Mouse (Mus musculus) midbrain, embryonic 15.5 days (tissue): Measurements from ENCODE around the gene Mrpl35. TPM values are rescaled to one million over a fixed set of nuclear protein-coding genes. Genes with fewer than 3 reads are reported as not detected.

Experiments used
- ATAC-seq: fragments of 200-750 bp; cut with Nextera tagmentation; replicated peaks from 2 replicates; pipeline ENCODE4 v1.8.0; 2017; ENCODE audit warnings: moderate TSS enrichment
- H3K27ac ChIP-seq: fragments of 300-500 bp; sonication (generic); 2 replicates; pipeline ENCODE4 v1.5.1; 2015; ENCODE audit warnings: mild to moderate bottlenecking, inconsistent platforms
- H3K27me3 ChIP-seq: fragments of 300-500 bp; sonication (generic); replicated peaks from 2 replicates; pipeline ENCODE4 v1.6.1; 2015; ENCODE audit warnings: inconsistent platforms
- H3K36me3 ChIP-seq: fragments of 300-500 bp; sonication (generic); replicated peaks from 2 replicates; pipeline ENCODE4 v1.6.1; 2015; ENCODE audit warnings: inconsistent platforms
- H3K4me1 ChIP-seq: fragments of 300-500 bp; sonication (generic); 2 replicates; pipeline ENCODE4 v1.6.1; 2015; ENCODE audit warnings: inconsistent platforms
- H3K4me2 ChIP-seq: fragments of 300-500 bp; sonication (generic); 2 replicates; pipeline ENCODE4 v1.6.1; 2015; ENCODE audit warnings: inconsistent platforms, mild to moderate bottlenecking, moderate library complexity
- H3K4me3 ChIP-seq: fragments of 300-500 bp; sonication (generic); 2 replicates; pipeline ENCODE4 v1.5.1; 2015; ENCODE audit warnings: mild to moderate bottlenecking, inconsistent platforms
- H3K9ac ChIP-seq: fragments of 300-500 bp; sonication (generic); 2 replicates; pipeline ENCODE4 v1.6.1; 2015; ENCODE audit warnings: mild to moderate bottlenecking, inconsistent platforms
- H3K9me3 ChIP-seq: fragments of 300-500 bp; sonication (generic); 2 replicates; pipeline ENCODE4 v1.6.1; 2016; ENCODE audit warnings: inconsistent platforms
- WGBS: fragments of 180-500 bp; shearing (Covaris S2); methylation state at CpG from one replicate; pipeline ENCODE4 v1.1.7; 2015; ENCODE audit warnings: mixed read lengths; 5-methylcytosine and 5-hydroxymethylcytosine counted together
- polyA plus RNA-seq: library from polyadenylated mRNA; unstranded; fragments of >200 nt; fragmentation: Nextera tagmentation; extraction: Ambion mirVana; gene quantifications from 2 replicates; pipeline ENCODE4 v1.2.1, GENCODE M21; 2015

Mrpl35 gene
- polyA plus RNA-seq, 1 experiment from 2014 or later = 35.6 TPM

DNA sequence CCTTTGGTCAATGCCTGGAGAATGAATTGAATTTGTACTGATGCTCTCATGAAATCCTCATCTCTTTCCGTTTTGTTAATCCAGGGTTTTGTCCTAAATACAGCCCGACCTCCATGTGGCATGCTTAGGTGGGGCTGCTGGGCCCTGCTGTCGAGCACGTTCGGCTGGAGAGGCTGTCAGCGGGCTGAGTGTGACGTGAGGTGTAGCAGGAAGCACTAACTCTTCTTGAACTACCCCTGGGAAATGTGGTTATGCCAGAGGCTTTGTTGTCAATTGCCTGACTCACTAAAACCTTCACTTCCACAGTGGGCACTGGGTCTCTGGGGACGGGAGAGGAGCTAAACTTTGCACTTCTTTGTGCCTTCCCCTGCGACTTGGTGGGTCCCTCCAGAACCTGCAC is 38.4 kb downstream of the Mrpl35 start:
- ATAC-seq = no peak

DNA sequence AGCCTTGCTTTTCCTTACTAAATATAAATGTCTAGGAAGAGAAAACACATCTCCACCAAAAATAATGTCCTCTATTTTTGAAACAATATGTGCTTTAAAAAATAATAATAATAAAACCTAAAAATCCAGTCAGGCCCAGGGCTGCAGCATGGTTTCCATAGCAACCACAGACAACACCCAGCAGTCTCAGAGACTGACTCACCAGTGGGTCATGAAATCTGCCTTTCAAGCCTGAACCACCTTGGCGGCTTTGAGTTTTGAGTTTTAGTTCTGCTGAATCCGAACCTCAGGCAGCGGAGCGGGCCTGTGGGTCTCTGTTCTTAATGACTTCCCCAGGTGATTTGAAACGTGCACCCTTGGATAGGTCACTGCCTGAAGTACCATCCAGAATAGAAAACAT is 43.6 kb downstream of the Mrpl35 start:
- Histone ChIP-seq H3K27me3 (no peaks in the 10 kb centered on the region), H3K4me2 (no peak overlapping the region), H3K4me3 (no peak overlapping the region), H3K36me3 (peaks cover 32% of the 10 kb centered on the region), H3K9ac (no peak overlapping the region), H3K9me3 (no peaks in the 10 kb centered on the region), H3K4me1 (no peaks in the 10 kb centered on the region), H3K27ac (no peak overlapping the region)
- no peak for ATAC-seq
- 91% methylated on average over 5 of the region's 5 CpGs for WGBS

More for the DNA sequence above, 38.4 kb downstream of the Mrpl35 start:
- Histone ChIP-seq H3K4me2 (no peak overlapping the region), H3K27ac (no peak overlapping the region), H3K36me3 (peaks cover 8% of the 10 kb centered on the region; the same call in 1 of the 2 replicates), H3K9ac (no peak overlapping the region), H3K4me1 (no peaks in the 10 kb centered on the region), H3K4me3 (no peak overlapping the region), H3K9me3 (no peaks in the 10 kb centered on the region), H3K27me3 (no peaks in the 10 kb centered on the region)
- WGBS = 80% methylated on average over 9 of the region's 9 CpGs

DNA sequence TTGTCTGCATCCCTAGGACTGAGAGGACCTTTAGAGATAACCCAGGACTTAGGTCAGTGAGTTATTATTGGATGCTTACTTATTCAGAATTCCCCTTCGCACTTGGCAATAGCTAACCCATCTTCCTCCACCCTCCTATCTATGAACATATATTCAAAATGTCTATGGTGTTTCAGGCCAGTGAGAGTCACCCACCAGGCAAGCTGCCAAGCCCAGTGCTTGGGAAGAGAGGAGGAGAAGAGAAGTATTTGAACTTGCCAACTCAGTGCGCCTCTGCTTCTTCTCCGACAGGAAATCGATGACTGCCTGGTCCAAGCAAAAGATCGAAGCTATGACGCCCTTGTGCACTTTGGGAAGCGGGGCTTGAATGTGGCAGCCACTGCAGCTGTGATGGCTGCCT is 46.3 kb downstream of the Mrpl35 start:
- WGBS = 96% methylated on average over 7 of the region's 7 CpGs
- H3K4me3 ChIP-seq = no peak overlapping the region
- no peak overlapping the region for H3K4me2 ChIP-seq
- no peak for ATAC-seq
- no peaks in the 10 kb centered on the region for H3K4me1 ChIP-seq
- H3K9ac ChIP-seq = no peak overlapping the region
- no peak overlapping the region for H3K27ac ChIP-seq
- no peaks in the 10 kb centered on the region for H3K9me3 ChIP-seq
- H3K27me3 ChIP-seq = no peaks in the 10 kb centered on the region
- peaks cover 29% of the 10 kb centered on the region for H3K36me3 ChIP-seq

DNA sequence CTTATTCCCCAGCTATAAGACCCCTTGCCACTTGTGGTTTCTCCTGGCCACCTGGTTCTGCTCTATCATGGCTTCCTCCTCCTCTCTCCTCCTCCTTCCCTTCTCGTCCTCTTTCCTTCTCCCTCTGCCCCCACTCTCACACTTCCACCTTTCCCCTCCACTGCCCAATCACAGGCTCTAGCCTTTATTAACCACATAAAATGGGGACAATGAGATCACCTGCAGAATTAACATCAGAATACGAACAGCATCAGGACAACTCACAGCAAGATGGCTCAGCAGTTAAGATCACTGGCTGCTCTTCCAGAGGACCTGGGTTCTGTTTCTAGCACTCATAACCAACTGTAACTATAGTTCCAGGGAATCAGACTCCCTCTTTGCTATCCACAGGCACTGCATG is 46.9 kb downstream of the Mrpl35 start:
- 80% methylated on average over 2 of the region's 2 CpGs for WGBS
- no peaks in the 10 kb centered on the region for H3K4me1 ChIP-seq
- H3K27ac ChIP-seq = no peak overlapping the region
- H3K4me3 ChIP-seq = no peak overlapping the region
- H3K9me3 ChIP-seq = no peaks in the 10 kb centered on the region
- no peak overlapping the region for H3K9ac ChIP-seq
- H3K36me3 ChIP-seq = peaks cover 29% of the 10 kb centered on the region; the same call in 1 of the 2 replicates
- H3K4me2 ChIP-seq = no peak overlapping the region
- ATAC-seq = no peak
- no peaks in the 10 kb centered on the region for H3K27me3 ChIP-seq

DNA sequence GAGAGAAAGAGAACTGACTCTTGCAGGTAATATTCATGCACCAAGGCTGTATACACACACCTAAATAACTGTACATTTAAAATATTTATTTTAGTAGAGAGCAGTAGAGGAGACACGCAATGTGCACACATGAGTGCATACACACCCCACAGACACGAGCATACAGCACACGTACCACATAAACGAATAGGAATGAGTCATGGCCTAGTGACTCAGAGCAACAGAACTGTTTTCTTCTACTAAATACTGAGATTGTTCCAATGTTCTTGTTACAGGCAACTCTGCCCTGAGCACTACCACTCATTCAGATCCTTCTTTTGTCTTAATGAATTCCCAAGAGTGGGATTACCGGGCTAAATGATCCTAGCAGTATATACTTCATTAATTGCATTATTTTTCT is 48.8 kb downstream of the Mrpl35 start:
- peaks cover 31% of the 10 kb centered on the region; the same call in 1 of the 2 replicates for H3K36me3 ChIP-seq
- no peaks in the 10 kb centered on the region for H3K9me3 ChIP-seq
- H3K4me3 ChIP-seq = no peak overlapping the region
- 86% methylated on average over 5 of the region's 5 CpGs for WGBS
- no peak for ATAC-seq
- no peaks in the 10 kb centered on the region for H3K4me1 ChIP-seq
- H3K4me2 ChIP-seq = no peak overlapping the region
- H3K9ac ChIP-seq = no peak overlapping the region
- no peak overlapping the region for H3K27ac ChIP-seq
- no peaks in the 10 kb centered on the region for H3K27me3 ChIP-seq

DNA sequence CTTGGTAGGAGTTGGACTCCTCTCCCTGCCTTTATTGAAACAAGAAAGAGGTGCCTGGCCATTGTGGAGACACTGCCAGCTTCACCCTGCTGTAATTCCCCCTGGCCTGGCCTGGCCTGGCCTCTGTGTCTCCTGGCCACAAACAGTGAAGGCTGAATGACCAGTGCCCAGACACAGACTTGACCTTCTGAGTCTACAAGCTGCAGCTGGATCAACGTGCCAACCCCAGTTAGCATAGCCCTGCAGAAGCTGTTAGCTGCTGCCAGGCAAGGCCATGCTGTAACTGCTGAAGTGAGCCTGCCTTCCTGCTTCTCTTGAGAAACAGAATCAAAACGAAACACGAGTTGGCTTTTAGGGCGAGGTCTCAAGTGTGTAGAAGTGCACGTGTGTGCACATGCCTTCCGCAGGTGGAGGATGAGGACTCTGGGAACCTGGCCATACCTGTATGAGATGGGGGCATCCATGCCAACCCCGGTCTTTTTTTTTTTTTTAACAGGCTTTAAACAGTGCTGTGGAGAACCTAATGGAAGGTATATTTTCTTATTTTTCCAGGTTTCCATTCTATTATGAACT is 54.0 kb downstream of the Mrpl35 start:
- Histone ChIP-seq H3K9me3 (no peaks in the 10 kb centered on the region), H3K36me3 (peaks cover 22% of the 10 kb centered on the region), H3K4me1 (no peaks in the 10 kb centered on the region), H3K4me2 (no peak overlapping the region), H3K27ac (no peak overlapping the region), H3K27me3 (no peaks in the 10 kb centered on the region), H3K4me3 (no peak overlapping the region), H3K9ac (no peak overlapping the region)
- 89% methylated on average over 7 of the region's 7 CpGs for WGBS
- no peak for ATAC-seq

DNA sequence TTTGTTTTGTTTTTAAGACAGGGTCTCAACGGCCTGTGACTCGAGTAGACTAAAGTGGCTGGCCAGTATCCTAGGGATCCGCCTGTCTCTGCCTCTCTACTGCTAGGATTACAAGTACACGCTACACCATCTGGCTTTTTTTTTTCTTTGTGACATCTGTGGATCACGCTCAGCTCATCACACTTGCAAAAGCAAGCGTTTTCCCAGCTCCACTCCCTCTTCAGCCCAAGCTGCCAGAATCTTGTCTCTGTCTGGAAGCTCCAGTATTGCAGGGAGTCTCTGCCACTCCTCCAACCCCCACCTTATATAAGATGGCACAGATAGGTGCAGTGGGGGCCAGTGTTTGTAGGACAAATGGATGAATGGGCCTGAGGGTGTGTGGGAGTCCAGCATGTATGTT is 54.6 kb downstream of the Mrpl35 start:
- Histone ChIP-seq H3K9ac (no peak overlapping the region), H3K27me3 (no peaks in the 10 kb centered on the region), H3K4me1 (no peaks in the 10 kb centered on the region), H3K9me3 (no peaks in the 10 kb centered on the region), H3K27ac (no peak overlapping the region), H3K4me3 (no peak overlapping the region), H3K36me3 (peaks cover 23% of the 10 kb centered on the region), H3K4me2 (no peak overlapping the region)
- no peak for ATAC-seq
- WGBS = 80% methylated on average over 6 of the region's 6 CpGs

DNA sequence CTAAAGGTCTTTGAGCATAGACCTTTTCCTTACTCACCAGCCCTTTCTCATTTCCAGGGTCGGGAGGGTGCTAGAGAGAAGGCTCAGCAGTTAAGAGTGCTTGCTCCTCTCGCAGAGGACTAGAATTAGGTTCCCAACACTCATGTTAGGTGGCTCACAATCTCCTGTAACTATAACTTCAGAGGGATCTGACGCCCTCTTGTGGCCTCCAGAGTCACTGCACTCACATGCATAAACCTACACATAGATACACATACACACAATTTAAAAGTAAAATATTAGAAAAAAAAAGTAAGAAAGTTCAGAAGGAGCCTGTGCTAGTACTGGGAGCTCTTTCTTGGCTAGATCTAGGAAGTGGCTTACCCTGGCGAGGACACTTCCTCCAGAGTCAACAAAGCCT is 55.5 kb downstream of the Mrpl35 start:
- no peaks in the 10 kb centered on the region for H3K9me3 ChIP-seq
- H3K9ac ChIP-seq = no peak overlapping the region
- no peaks in the 10 kb centered on the region for H3K27me3 ChIP-seq
- H3K27ac ChIP-seq = no peak overlapping the region
- no peak overlapping the region for H3K4me3 ChIP-seq
- WGBS = 97% methylated on average over 4 of the region's 4 CpGs
- no peak for ATAC-seq
- peaks cover 24% of the 10 kb centered on the region for H3K36me3 ChIP-seq
- no peak overlapping the region for H3K4me2 ChIP-seq
- H3K4me1 ChIP-seq = no peaks in the 10 kb centered on the region

DNA sequence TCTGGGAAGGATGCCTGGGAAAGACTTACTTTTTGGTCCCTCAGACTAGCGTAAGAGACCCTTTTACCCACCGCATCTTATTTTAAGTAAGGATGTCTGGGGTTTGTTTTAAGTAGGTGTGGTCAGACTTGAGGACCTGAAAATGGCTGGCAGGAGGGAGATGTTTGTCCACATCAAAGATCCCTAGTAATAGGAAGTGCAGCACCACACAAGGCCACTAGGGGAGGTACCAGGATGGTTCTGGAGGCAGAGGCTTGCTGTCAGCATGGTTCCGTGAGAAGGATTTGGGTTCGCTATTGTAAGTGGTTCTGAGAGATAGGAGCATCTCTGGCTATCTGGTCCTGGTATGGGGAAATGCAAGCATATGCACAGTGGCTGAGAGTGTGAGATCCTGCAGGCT is 55.9 kb downstream of the Mrpl35 start:
- Histone ChIP-seq H3K4me3 (no peak overlapping the region), H3K4me2 (no peak overlapping the region), H3K36me3 (peaks cover 26% of the 10 kb centered on the region), H3K9ac (no peak overlapping the region), H3K27ac (no peak overlapping the region), H3K4me1 (no peaks in the 10 kb centered on the region), H3K9me3 (no peaks in the 10 kb centered on the region), H3K27me3 (no peaks in the 10 kb centered on the region)
- ATAC-seq = no peak
- WGBS = 97% methylated on average over 4 of the region's 4 CpGs

DNA sequence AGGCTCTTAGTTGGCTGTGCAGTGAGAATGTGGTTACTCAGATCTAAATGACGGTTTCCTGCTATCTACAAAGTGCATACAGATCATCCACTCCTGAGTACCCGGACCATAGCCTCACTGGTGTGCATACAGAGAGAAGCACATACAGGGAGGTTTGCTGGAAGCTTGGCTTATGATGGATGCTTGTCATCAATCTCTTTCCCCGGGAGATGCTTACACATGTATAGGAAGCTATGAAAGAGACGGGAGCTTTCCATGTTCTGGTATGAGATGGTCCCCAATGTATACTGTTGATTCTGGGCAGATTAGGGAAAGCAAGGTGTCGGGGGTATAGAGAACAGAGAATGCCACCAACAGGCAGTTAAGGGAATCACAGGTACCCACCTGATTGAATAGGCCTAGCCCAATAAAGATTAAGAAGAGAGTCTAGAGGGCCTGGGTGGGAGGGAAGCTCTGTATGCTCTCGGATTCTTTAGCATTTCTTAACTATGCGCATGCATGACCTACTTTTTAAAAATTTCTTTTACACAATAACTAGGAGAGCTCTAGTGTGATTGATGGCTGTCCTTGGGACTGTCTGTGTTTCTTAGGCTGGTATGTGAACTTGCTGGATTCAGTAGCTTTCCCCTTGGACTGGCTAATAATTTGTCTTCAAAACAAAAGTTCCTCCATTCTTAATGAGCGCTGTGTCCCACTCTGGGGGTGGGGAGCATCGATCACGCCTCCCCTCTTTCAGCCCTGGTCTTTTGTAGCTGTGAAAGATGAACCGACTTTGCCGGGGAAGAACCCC is 56.7 kb downstream of the Mrpl35 start:
- Histone ChIP-seq H3K27me3 (no peaks in the 10 kb centered on the region), H3K27ac (no peak overlapping the region), H3K9ac (no peak overlapping the region), H3K9me3 (no peaks in the 10 kb centered on the region), H3K36me3 (peaks cover 26% of the 10 kb centered on the region), H3K4me1 (no peaks in the 10 kb centered on the region), H3K4me2 (no peak overlapping the region), H3K4me3 (no peak overlapping the region)
- ATAC-seq = no peak
- WGBS = 78% methylated on average over 12 of the region's 12 CpGs

DNA sequence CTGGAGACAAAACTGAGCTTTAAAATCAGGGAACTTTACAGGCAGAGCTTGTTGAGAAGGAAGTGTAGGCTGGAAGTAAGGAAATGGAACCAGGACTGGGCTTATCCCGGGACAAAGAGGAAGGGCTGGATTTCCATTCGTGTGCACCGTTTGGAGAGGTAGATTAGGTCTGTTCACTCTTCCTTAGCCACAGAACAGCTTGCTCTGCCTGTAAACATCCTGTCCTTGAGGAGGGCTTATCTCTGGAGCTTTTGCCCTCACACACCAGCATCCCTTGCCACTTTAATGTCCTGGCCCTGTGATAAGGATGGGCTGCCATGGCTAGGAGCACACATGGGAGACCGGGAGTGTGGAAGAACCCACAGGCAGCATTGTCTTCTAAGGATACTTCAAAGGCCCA is 59.0 kb downstream of the Mrpl35 start:
- Histone ChIP-seq H3K9ac (no peak overlapping the region), H3K36me3 (peaks cover 26% of the 10 kb centered on the region), H3K9me3 (no peaks in the 10 kb centered on the region), H3K27ac (no peak overlapping the region), H3K4me3 (no peak overlapping the region), H3K27me3 (no peaks in the 10 kb centered on the region), H3K4me2 (no peak overlapping the region), H3K4me1 (no peaks in the 10 kb centered on the region)
- no peak for ATAC-seq
- 82% methylated on average over 4 of the region's 4 CpGs for WGBS
